Mouse (Mus musculus): ENCODE data around the gene Ubac1.

GRCm38 (mm10) chr2:26021561-26022257, at the start of gene Ubac1:
- TF ChIP-seq TCF12 (IDR thresholded peaks at IDR 0.05; ENCODE audit: insufficient read depth, poor library complexity, severe bottlenecking) (no peak), POLR2A (IDR thresholded peaks at IDR 0.05; ENCODE audit: insufficient read length, low read depth) (peak; percentile 75), POLR2AphosphoS2 (IDR thresholded peaks at IDR 0.05; ENCODE audit: insufficient read length, low read depth) (peak; percentile 73), MAX (IDR thresholded peaks at IDR 0.05; ENCODE audit: low read depth) (no peak), SRF (IDR thresholded peaks at IDR 0.05; ENCODE audit: control insufficient read depth, insufficient read length, low read depth) (no peak), E2F4 (IDR thresholded peaks at IDR 0.05; ENCODE audit: insufficient read depth) (no peak), MYOG (IDR thresholded peaks at IDR 0.05; ENCODE audit: control insufficient read depth in 1 of 3, insufficient read depth in 1 of 3, insufficient read length in 2 of 3, low read depth in 2 of 3) (no peak), MYOD1 (IDR thresholded peaks at IDR 0.05; ENCODE audit: control insufficient read depth in 1 of 3, insufficient read length in 2 of 3, low read depth in 2 of 3) (peak in 1 of 3 experiments; percentile 31)

Measured in myocyte (in vitro differentiated cells).